Mouse (Mus musculus) heart, postnatal 10 days (tissue): ENCODE measurements around the gene Nostrin. TPM values are rescaled to one million over a fixed set of nuclear protein-coding genes. Genes with fewer than 3 reads are reported as not detected.

Source experiments
- DNase-seq, 2 experiments: peaks; one replicate each; pipeline ENCODE4 v3.0.0; 2021
- intact Hi-C: fragments of 180-260 bp; cut with DNase I; formaldehyde crosslinking; loops from one replicate; pipeline ENCODE4 v1.15.1; 2025
- total RNA-seq, 2 experiments: library from RNA; stranded (reverse); gene quantifications; 2 replicates each; pipeline ENCODE4 v1.2.3; 2021

Nostrin gene
- total RNA-seq, 2 experiments from 2014 or later, result 12.4 to 13.6 TPM

- DNase-seq, result no peak
- intact Hi-C loops, result no loop called here
Measured at GRCm38 (mm10) chr2:69188732-69189131, 53.1 kb downstream of the Nostrin start.

- DNase-seq, result no peak
- intact Hi-C loops, result no loop called here
Measured at GRCm38 (mm10) chr2:69189222-69189621, 53.6 kb downstream of the Nostrin start.

- intact Hi-C loops, result no loop called here
- DNase-seq, result no peak
Measured at GRCm38 (mm10) chr2:69191059-69191458, 55.5 kb downstream of the Nostrin start.

DNA sequence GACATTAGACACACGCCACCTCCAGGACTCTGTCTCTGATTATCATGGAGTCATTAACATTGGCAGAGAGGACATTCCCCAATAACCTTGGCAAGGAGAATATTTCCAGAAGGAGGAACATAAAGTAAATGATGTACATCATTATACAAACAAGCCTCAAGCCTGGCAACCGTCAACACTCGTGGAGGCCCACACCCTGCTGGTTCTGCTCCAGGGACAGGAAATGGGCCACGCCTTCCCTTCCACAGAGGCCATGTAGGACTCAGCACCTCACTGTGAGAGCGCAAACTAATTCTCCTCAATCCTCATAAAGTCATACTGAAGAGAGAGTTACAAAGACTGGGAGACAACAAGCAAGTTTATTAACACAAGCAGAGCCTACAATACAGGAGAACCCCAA is 58.0 kb downstream of the Nostrin start:
- DNase-seq, result no peak
- intact Hi-C loops, result no loop called here

- intact Hi-C loops, result no loop called here
- DNase-seq, result no peak
Measured at GRCm38 (mm10) chr2:69205185-69205584, 69.6 kb downstream of the Nostrin start.

GRCm38 (mm10) chr2:69205791-69206351 is 70.3 kb downstream of the Nostrin start, which contains the start of gene Spc25:
Spc25 (minus strand) TSS chr2:69206194.
- intact Hi-C loops, result no loop called here
- peak; percentile 95 for DNase-seq

DNA sequence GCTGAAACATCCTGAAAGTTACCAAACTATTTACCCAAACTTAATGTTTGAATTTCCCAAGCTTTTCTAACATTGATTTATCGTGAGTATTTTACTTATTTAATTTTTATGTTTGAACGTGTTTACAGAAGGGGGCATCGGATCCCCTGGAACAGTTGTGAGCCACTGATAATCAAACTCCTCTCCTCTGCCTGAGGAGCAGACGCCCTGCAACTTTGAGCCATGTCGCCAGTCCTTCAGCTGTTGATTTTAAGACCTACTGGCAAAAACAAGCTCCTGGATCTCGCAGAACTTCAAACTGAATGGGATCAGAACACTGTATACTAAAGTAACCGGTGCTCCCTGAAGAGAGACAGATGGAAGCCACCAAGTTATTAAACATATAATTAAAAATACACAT is 70.9 kb downstream of the Nostrin start:
- DNase-seq, result peak; percentile 5 to 9
- intact Hi-C loops, result no loop called here

DNA sequence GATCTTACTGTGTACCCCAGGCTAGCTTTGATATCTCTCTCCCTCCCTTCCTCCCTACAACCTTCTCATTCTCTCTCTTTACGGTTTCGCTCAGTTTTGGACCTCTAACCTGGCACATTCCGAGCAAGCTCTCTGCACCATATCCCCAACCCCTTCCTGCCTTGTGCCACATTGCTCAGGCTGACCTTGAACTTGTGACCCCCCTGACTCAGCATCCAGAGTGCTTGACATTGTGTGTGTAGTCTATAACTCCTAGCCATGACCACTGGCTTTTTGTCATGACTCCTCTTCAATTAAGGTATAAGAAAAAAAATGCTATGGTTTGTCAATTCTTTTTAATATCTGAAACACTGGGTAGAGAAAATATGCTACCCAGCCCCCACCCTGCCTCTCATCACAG is 74.1 kb downstream of the Nostrin start:
- intact Hi-C loops, result no loop called here
- no peak for DNase-seq

DNA sequence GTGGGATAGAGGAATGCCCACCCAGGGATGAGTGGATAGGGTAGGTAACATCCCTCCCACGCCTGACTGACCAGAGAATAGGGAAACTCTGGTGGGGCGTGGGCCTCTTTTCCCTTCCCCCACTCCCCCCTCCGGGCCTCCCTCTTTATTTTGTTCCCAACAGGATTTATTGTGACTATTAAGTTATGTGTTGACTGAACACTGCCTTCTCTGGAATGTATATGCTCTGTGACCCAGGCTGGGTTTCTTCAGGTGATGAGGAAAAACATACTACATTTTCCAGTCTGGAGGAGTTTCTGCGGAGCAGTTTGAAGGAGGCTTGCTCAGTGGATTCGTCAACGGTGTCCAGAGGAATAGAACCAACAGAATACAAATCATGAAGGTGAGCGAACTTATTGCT is 75.2 kb downstream of the Nostrin start, which contains the start of gene G6pc2:
Gene G6pc2 (plus strand): TSS at position 301 of the 400 bp plus-strand sequence.
- DNase-seq, result no peak
- intact Hi-C loops, result no loop called here

DNA sequence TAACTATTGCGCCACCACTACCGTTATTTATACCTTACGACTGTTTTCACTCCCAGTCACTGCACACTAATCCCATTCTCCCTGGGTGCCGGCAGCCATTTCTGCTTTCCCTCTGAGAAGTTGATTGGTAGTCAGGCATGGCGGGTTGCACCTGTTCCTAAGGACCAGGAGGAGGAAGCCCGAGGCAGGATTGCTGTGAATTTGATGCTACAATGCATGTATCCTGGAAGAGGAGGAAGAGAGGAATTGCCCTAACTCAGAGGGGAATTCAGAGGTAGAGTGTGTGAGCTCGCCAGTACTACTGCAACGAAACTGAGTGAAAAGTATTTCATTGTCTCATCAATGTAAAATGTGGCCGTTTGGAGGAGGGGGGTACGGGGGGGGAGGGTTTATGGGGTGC is 77.1 kb downstream of the Nostrin start:
- intact Hi-C loops, result no loop called here
- no peak for DNase-seq

DNA sequence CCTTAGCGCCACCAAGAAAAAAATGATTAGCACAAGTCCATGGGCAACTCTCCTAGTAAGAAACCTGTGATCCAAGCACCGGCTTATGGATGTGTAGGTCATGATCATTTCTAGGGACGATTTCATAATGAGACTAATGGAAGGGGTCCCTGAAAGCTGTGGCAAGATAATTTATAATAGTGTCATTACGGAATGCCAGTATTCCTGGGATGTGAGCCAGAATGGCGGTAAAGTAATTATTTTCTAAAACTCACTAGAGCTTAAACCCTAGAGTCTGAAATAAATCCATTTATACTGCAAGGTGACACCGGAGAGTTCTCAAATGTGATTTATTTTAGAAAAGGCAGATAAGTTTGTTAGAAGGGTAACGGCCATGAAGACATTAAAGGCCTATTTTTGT is 79.6 kb downstream of the Nostrin start:
- no peak for DNase-seq
- intact Hi-C loops, result no loop called here

DNA sequence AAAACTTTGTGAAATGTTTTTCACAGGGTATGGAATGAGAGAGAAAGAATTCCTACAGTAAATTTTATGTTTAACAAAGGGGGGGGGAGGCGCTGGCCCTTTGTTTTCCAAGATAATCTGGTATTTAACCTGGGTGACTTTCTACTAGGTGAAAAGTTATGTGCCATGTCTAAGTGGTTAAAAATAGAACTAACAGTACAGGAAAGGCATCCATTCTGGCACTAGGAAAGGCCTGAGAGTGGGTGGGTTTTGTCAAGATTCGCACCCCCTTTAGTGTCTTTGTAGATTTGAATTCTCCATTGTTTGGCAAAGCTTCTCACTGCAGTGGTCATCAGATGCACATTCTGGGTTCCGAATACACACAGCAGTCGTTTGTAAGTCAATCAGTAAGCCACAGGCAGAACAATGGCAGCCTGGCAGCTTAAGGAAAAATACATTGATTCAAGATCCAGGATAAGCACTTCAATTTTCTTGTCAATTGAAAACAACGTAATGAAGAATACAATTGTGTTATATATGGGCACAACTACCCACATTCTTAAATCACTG is 86.3 kb downstream of the Nostrin start:
- intact Hi-C loops, result no loop called here
- DNase-seq, result peak; percentile 9 to 24

DNA sequence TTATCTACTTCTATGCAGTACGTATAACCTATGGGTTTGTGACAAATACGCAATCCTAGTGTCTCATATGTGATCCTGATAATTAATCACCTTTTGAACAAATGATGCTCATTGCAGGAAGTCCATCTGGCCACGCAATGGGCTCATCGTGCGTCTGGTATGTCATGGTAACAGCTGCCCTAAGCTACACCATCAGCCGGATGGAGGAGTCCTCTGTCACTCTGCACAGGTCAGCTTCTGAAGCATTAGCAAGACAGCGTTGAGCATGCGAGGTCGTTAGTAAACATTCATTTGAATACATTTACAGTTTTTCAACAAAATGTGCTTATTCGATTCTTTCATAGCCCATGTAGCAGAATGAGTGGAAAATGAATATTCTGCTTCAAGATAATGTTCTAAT is 87.2 kb downstream of the Nostrin start:
- DNase-seq, result no peak
- intact Hi-C loops, result no loop called here

GRCm38 (mm10) chr2:69224724-69225123 is 89.1 kb downstream of the Nostrin start:
- intact Hi-C loops, result no loop called here

GRCm38 (mm10) chr2:69226876-69227275 is 91.3 kb downstream of the Nostrin start:
- no peak for DNase-seq
- intact Hi-C loops, result no loop called here

More at GRCm38 (mm10) chr2:69224724-69225123, 89.1 kb downstream of the Nostrin start:
- no peak for DNase-seq

DNA sequence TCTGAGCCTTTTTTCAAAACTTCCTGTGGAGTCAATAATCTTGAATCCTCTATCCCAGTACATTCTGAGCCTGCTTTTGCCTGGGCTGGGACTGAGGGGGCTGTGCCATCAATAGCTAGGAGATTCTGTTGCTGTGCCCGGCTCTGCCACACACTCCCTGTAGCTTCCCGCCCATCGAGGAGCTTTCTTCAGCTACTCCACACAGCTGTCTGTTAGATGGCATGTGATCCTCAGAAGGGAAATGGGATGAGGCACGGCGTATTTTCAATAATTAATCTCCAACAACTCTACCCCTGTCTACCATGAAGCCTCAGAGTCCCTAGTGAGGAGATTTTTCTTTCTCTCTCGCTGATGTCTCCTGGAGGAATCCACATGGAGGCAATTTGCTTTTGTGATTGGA is 93.0 kb downstream of the Nostrin start:
- DNase-seq, result no peak
- intact Hi-C loops, result no loop called here

DNA sequence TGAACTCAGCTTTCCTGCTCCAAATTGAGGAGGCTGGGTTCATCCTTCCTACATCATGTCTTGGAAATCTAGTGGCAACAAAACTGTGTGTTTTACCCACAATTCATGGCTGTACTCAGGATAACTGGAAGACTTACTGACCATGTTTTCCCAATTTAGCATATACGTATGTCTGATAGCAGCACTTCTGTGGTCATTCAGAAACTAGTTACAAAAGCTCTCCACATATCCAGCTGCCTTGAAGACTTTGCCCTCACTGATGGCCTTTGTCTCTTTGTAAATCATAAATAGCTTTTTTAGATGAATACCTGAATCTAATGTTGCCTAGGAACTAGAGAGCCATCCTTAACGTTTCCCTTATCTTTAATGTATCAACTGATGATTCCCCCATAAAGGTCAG is 94.5 kb downstream of the Nostrin start:
- intact Hi-C loops, result no loop called here
- no peak for DNase-seq

DNA sequence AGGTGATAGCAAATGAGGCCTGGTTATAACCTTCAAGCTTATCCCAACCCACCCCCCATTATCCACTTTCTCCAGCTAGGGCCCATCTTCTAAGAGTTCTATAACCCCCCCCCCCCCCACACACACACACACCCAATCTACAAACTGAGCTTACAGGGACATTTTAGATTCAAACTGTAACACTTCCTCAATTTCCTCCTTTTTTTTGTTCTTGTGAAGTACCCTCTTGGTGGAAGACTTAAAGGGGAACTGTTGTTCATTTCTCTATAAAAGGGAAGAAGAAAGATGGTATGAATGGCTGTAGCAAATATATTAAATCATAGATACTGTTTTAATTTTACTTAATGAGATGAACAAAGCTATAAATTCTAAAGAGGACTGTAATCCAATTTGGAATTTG is 96.5 kb downstream of the Nostrin start:
- no peak for DNase-seq
- intact Hi-C loops, result no loop called here

DNA sequence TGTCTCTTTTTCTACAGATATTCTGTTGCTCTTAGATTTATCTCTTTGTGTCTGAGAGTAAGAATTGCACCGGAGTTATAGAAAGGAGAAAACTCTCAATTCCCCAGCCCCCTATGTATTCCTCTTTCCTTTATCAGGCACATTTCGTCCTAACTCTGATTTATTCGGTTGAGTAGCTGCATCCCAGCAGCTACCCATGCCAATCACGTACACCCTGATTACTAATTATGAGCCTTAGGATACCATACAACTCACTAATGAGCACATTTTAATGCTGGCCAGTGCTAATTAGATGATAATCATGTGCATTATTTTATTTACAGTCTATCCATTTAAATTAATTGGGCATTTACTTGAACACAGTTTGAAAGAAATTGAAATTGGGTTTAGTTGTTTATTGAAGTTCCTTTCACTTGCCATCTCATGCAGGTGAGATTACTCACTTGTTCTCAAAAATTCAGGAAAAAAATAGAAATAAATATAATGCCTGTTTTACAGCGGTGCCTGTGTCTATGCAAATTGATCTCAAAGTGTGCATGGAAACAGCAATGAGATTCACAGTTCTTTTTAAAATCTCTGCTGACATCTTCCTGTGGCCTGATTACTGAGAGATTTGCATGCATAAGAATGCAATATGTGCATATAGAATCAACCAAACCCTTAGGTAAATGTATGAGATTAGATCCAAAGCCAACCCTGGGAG is 99.5 kb downstream of the Nostrin start:
- DNase-seq, result no peak
- intact Hi-C loops, result no loop called here
